Mouse (Mus musculus) frontal cortex, postnatal 10 days (tissue): ENCODE results near the gene Cfap299.
"Not testable (repeated sequence)": the region's sequence is repeated elsewhere in the genome, so short reads cannot be mapped to it uniquely, and the experiment has no call there.

Experiments used
- DNase-seq, 2 experiments: peaks; one replicate each; pipeline ENCODE4 v3.0.0; 2022; ENCODE audit warnings: low spot score in 2 of 2, mixed read lengths in 1 of 2

The Cfap299 gene

GRCm38 (mm10) chr5:98523050-98523449 is 193.9 kb downstream of the Cfap299 start:
- no peak for DNase-seq

- no peak for DNase-seq
These were observed 194.7 kb downstream of the Cfap299 start for GRCm38 (mm10) chr5:98523783-98524182.

GRCm38 (mm10) chr5:98541333-98541732 is 212.2 kb downstream of the Cfap299 start:
- DNase-seq, result no peak

- no peak for DNase-seq
These were observed 221.2 kb downstream of the Cfap299 start for GRCm38 (mm10) chr5:98550285-98550684.

- no peak for DNase-seq
These were observed 221.8 kb downstream of the Cfap299 start for GRCm38 (mm10) chr5:98550873-98551272.

GRCm38 (mm10) chr5:98552395-98552794 is 223.3 kb downstream of the Cfap299 start, which contains the start of gene Gm11111:
Gene Gm11111 (plus strand): TSS chr5:98552695.
- DNase-seq, result no peak

GRCm38 (mm10) chr5:98552811-98553601 is 223.9 kb downstream of the Cfap299 start:
- DNase-seq, result no peak

- DNase-seq, result no peak
These were observed 232.2 kb downstream of the Cfap299 start for GRCm38 (mm10) chr5:98561301-98561700.

GRCm38 (mm10) chr5:98562806-98563205 is 233.7 kb downstream of the Cfap299 start:
- no peak for DNase-seq

- DNase-seq, result no peak
These were observed 234.7 kb downstream of the Cfap299 start for GRCm38 (mm10) chr5:98563801-98564200.

GRCm38 (mm10) chr5:98566461-98567193 is 237.5 kb downstream of the Cfap299 start:
- no peak for DNase-seq

- no peak for DNase-seq
These were observed 239.4 kb downstream of the Cfap299 start for GRCm38 (mm10) chr5:98568481-98568880.

- no peak for DNase-seq
These were observed 240.0 kb downstream of the Cfap299 start for GRCm38 (mm10) chr5:98569029-98569513.

GRCm38 (mm10) chr5:98572392-98572791 is 243.3 kb downstream of the Cfap299 start:
- DNase-seq, result no peak

GRCm38 (mm10) chr5:98574711-98575470 is 245.8 kb downstream of the Cfap299 start:
- DNase-seq, result no peak

GRCm38 (mm10) chr5:98575471-98575834 is 246.3 kb downstream of the Cfap299 start:
- no peak for DNase-seq

- not testable (repeated sequence) for DNase-seq
These were observed 247.4 kb downstream of the Cfap299 start for GRCm38 (mm10) chr5:98576538-98576937.

- no peak for DNase-seq
These were observed 249.3 kb downstream of the Cfap299 start for GRCm38 (mm10) chr5:98578398-98578797.

- DNase-seq, result no peak
These were observed 251.7 kb downstream of the Cfap299 start for GRCm38 (mm10) chr5:98580811-98581210.

- no peak for DNase-seq
These were observed 252.9 kb downstream of the Cfap299 start for GRCm38 (mm10) chr5:98582051-98582450.

GRCm38 (mm10) chr5:98585915-98586314 is 256.8 kb downstream of the Cfap299 start:
- DNase-seq, result no peak

GRCm38 (mm10) chr5:98613511-98613910 is 284.4 kb downstream of the Cfap299 start:
- DNase-seq, result no peak
